Mouse (Mus musculus) C2C12 (cell line): Measurements from ENCODE around the gene Tbc1d2. TPM values are rescaled to one million over a fixed set of nuclear protein-coding genes. Genes with fewer than 3 reads are reported as not detected.
A peak's percentile ranks its signal among the peaks of the same experiment; 100 is the strongest.

ENCODE experiments used
- H3K27me3 ChIP-seq: one replicate; pipeline ENCODE4 v1.6.1; 2011; ENCODE audit not compliant: control insufficient read depth, insufficient read depth, insufficient read length
- H3K36me3 ChIP-seq: one replicate; pipeline ENCODE4 v1.6.1; 2011; ENCODE audit not compliant: control insufficient read depth, insufficient read depth
- H3K4me3 ChIP-seq: one replicate; pipeline ENCODE4 v1.5.1; 2011; ENCODE audit warnings: mild to moderate bottlenecking, control low read depth; ENCODE audit not compliant: poor library complexity, insufficient read depth, severe bottlenecking
- H3K79me2 ChIP-seq: one replicate; pipeline ENCODE4 v1.6.1; 2011; ENCODE audit not compliant: control insufficient read depth, insufficient read depth
- H3K79me3 ChIP-seq: one replicate; pipeline ENCODE4 v1.6.1; 2011; ENCODE audit warnings: low read depth, control low read depth
- H3ac ChIP-seq: one replicate; pipeline ENCODE3; 2011; ENCODE audit warnings: low read depth; ENCODE audit not compliant: control insufficient read depth, insufficient read length
- CEBPB ChIP-seq: IDR thresholded peaks from one replicate; pipeline ENCODE4 v1.6.1; 2011; ENCODE audit warnings: low read depth, mild to moderate bottlenecking, control low read depth, moderate library complexity
- CTCF ChIP-seq: IDR thresholded peaks from one replicate; pipeline ENCODE4 v1.5.1; 2011; ENCODE audit not compliant: control insufficient read depth, insufficient read depth, insufficient read length
- FOSL1 ChIP-seq: IDR thresholded peaks from one replicate; pipeline ENCODE4 v1.8.0; 2011; ENCODE audit warnings: mild to moderate bottlenecking, low read length; ENCODE audit not compliant: poor library complexity, insufficient read depth, severe bottlenecking
- MAX ChIP-seq: IDR thresholded peaks from one replicate; pipeline ENCODE4 v1.6.1; 2011; ENCODE audit warnings: mild to moderate bottlenecking, control low read depth
- MYOD1 ChIP-seq: IDR thresholded peaks from one replicate; pipeline ENCODE4 v1.6.1; 2011; ENCODE audit warnings: low read depth; ENCODE audit not compliant: control insufficient read depth, insufficient read length
- MYOG ChIP-seq: IDR thresholded peaks from one replicate; pipeline ENCODE4 v1.6.1; 2011; ENCODE audit not compliant: control insufficient read depth, insufficient read length; ENCODE audit errors: extremely low read depth
- USF1 ChIP-seq: IDR thresholded peaks from one replicate; pipeline ENCODE4 v1.6.1; 2011; ENCODE audit warnings: low read depth, mild to moderate bottlenecking, control low read depth, moderate library complexity
- polyA plus RNA-seq: library from polyadenylated mRNA; unstranded; fragments of >200 nt; fragmentation: generic; extraction: Trizol; gene quantifications from one replicate; pipeline ENCODE4 v1.2.1, GENCODE M21; 2012; ENCODE audit warnings: missing spikeins

Gene Tbc1d2
- polyA plus RNA-seq, 1 experiment: 0.77 TPM

GRCm38 (mm10) chr4:46611181-46611580 is 38.8 kb downstream of the Tbc1d2 start:
- TF ChIP-seq FOSL1: no peak
- TF ChIP-seq USF1: no peak
- peak; percentile 68 for TF ChIP-seq CTCF
- no peak for TF ChIP-seq MAX
- no peaks in the 10 kb centered on the region for H3K79me2 ChIP-seq
- H3ac ChIP-seq: no peak overlapping the region
- H3K36me3 ChIP-seq: no peaks in the 10 kb centered on the region
- H3K79me3 ChIP-seq: no peaks in the 10 kb centered on the region
- no peak overlapping the region for H3K4me3 ChIP-seq
- H3K27me3 ChIP-seq: peaks cover 20% of the 10 kb centered on the region

- Histone ChIP-seq H3ac (no peak overlapping the region), H3K79me3 (no peaks in the 10 kb centered on the region), H3K27me3 (peaks cover 20% of the 10 kb centered on the region), H3K79me2 (no peaks in the 10 kb centered on the region), H3K36me3 (no peaks in the 10 kb centered on the region), H3K4me3 (no peak overlapping the region)
- TF ChIP-seq MAX (no peak), FOSL1 (no peak), CTCF (no peak), USF1 (no peak), CEBPB (peak; percentile 26), MYOG (no peak), MYOD1 (no peak)
Observed at GRCm38 (mm10) chr4:46607601-46608000, 42.4 kb downstream of the Tbc1d2 start.

GRCm38 (mm10) chr4:46605451-46605850 is 44.6 kb downstream of the Tbc1d2 start:
- H3ac ChIP-seq: no peak overlapping the region
- no peaks in the 10 kb centered on the region for H3K36me3 ChIP-seq
- peaks cover 35% of the 10 kb centered on the region for H3K27me3 ChIP-seq
- H3K79me3 ChIP-seq: no peaks in the 10 kb centered on the region
- no peak for TF ChIP-seq MAX
- TF ChIP-seq MYOG: no peak
- no peak for TF ChIP-seq FOSL1
- TF ChIP-seq USF1: no peak
- TF ChIP-seq CEBPB: no peak
- TF ChIP-seq MYOD1: no peak
- TF ChIP-seq CTCF: no peak
- no peak overlapping the region for H3K4me3 ChIP-seq
- H3K79me2 ChIP-seq: no peaks in the 10 kb centered on the region

- H3ac ChIP-seq: no peak overlapping the region
- TF ChIP-seq CTCF: no peak
- no peak for TF ChIP-seq USF1
- TF ChIP-seq MYOG: no peak
- no peak for TF ChIP-seq CEBPB
- TF ChIP-seq FOSL1: no peak
- no peak for TF ChIP-seq MAX
- TF ChIP-seq MYOD1: no peak
- no peaks in the 10 kb centered on the region for H3K36me3 ChIP-seq
- no peaks in the 10 kb centered on the region for H3K79me2 ChIP-seq
- H3K27me3 ChIP-seq: peaks cover 38% of the 10 kb centered on the region
- no peak overlapping the region for H3K4me3 ChIP-seq
- H3K79me3 ChIP-seq: no peaks in the 10 kb centered on the region
Observed at GRCm38 (mm10) chr4:46602704-46603103, 47.3 kb downstream of the Tbc1d2 start.

- Histone ChIP-seq H3K79me2 (no peaks in the 10 kb centered on the region), H3K27me3 (peaks cover 41% of the 10 kb centered on the region), H3K79me3 (no peaks in the 10 kb centered on the region), H3K36me3 (no peaks in the 10 kb centered on the region), H3K4me3 (peak within 1 kb of the TSS; percentile 18), H3ac (peak within 1 kb of the TSS; percentile 64)
- TF ChIP-seq MYOD1: no peak
- peak; percentile 90 for TF ChIP-seq CTCF
- TF ChIP-seq MAX: peak; percentile 23
- TF ChIP-seq USF1: no peak
Observed at GRCm38 (mm10) chr4:46601844-46602423, 48.1 kb downstream of the Tbc1d2 start, which contains the start of gene Coro2a. Gene Coro2a, minus strand, starts transcription at chr4:46602202.

GRCm38 (mm10) chr4:46601258-46601843 is 48.7 kb downstream of the Tbc1d2 start:
- no peaks in the 10 kb centered on the region for H3K36me3 ChIP-seq
- peaks cover 39% of the 10 kb centered on the region for H3K27me3 ChIP-seq
- H3K79me2 ChIP-seq: no peaks in the 10 kb centered on the region
- no peaks in the 10 kb centered on the region for H3K79me3 ChIP-seq
- TF ChIP-seq FOSL1: no peak
- no peak for TF ChIP-seq MYOD1
- no peak for TF ChIP-seq CEBPB
- no peak for TF ChIP-seq MYOG
- no peak for TF ChIP-seq USF1
- TF ChIP-seq MAX: no peak
- no peak for TF ChIP-seq CTCF
- H3ac ChIP-seq: peak overlapping the region; percentile 32
- peak overlapping the region; percentile 11 for H3K4me3 ChIP-seq
